Mouse (Mus musculus): ENCODE data around the gene Fdx1l. TPM values are rescaled to one million over a fixed set of nuclear protein-coding genes. Genes with fewer than 3 reads are reported as not detected.

Gene Fdx1l
- polyA plus RNA-seq, 1 experiment, result 41.9 TPM

DNA sequence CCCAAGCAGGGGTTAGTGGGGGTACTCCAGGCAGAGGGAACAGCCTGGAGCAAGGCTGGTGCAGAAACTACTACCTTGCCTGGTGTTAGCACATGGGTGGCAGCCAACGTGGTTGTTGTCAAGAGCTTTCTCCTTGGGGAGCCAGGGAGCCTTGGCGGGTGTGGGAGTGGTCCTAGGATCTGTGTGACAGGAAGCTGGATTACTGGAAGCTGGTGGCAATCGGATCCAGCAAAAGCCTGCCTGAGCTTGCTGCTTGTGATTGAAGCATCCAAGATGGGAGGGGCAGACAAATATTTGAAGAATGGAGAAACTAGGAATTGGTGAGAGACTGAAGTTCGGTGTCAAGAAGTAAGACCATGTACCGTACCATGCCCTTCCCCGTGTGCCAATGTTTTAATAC is 51.1 kb downstream of the Fdx1l start:
- peaks cover 3% of the 10 kb centered on the region; the same call in 1 of the 2 replicates for H3K4me1 ChIP-seq (ENCODE audit: control insufficient read depth, insufficient read depth, low read length)
- H3K4me3 ChIP-seq (replicated peaks; ENCODE audit: control insufficient read depth, low read depth, low read length), result no peak overlapping the region
- no peak overlapping the region for H3K27ac ChIP-seq (ENCODE audit: control insufficient read depth, insufficient read depth, low read depth, low read length, poor library complexity)
- no peak for TF ChIP-seq CTCF (IDR thresholded peaks at IDR 0.05; ENCODE audit: control insufficient read depth, insufficient read depth, low read length)
- TF ChIP-seq POLR2A (IDR thresholded peaks at IDR 0.05; ENCODE audit: borderline replicate concordance, control insufficient read depth, low read depth, low read length), result no peak
- 92% methylated on average over 6 of the region's 6 CpGs for WGBS

DNA sequence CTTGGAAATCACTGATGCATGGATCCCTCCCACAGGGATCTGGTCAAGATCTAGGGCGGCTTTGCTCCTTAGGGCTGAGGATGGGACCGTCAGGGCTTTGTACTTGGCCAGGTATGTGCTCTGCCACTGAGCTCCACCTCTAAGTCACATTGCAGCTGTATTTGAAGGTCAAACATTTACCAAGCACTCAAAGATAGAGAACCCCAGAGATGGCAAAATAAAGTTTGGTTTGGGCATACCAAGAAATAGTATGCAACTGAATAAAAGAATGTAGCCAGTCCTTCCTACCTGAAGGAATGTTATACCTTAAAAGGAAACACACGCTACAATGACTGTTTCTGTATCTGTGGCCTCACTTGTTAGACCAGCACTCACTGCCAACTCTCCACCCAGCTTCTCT is 52.1 kb downstream of the Fdx1l start:
- Histone ChIP-seq H3K27ac (ENCODE audit: control insufficient read depth, insufficient read depth, low read depth, low read length, poor library complexity) (no peak overlapping the region), H3K4me1 (ENCODE audit: control insufficient read depth, insufficient read depth, low read length) (peaks cover 4% of the 10 kb centered on the region; the same call in 1 of the 2 replicates), H3K4me3 (replicated peaks; ENCODE audit: control insufficient read depth, low read depth, low read length) (no peak overlapping the region)
- WGBS, result 81% methylated on average over 3 of the region's 3 CpGs
- TF ChIP-seq CTCF (IDR thresholded peaks at IDR 0.05; ENCODE audit: control insufficient read depth, insufficient read depth, low read length), result no peak
- no peak for TF ChIP-seq POLR2A (IDR thresholded peaks at IDR 0.05; ENCODE audit: borderline replicate concordance, control insufficient read depth, low read depth, low read length)

- 70% methylated on average over 2 of the region's 2 CpGs for WGBS
- Histone ChIP-seq H3K4me1 (ENCODE audit: control insufficient read depth, insufficient read depth, low read length) (peaks cover 7% of the 10 kb centered on the region; the same call in 1 of the 2 replicates), H3K4me3 (replicated peaks; ENCODE audit: control insufficient read depth, low read depth, low read length) (no peak overlapping the region), H3K27ac (ENCODE audit: control insufficient read depth, insufficient read depth, low read depth, low read length, poor library complexity) (no peak overlapping the region)
- TF ChIP-seq CTCF (IDR thresholded peaks at IDR 0.05; ENCODE audit: control insufficient read depth, insufficient read depth, low read length), result no peak
- TF ChIP-seq POLR2A (IDR thresholded peaks at IDR 0.05; ENCODE audit: borderline replicate concordance, control insufficient read depth, low read depth, low read length), result no peak
Observed at GRCm38 (mm10) chr9:21018600-21018999, 54.8 kb downstream of the Fdx1l start.

Other genes with a start within 250 kb of the Fdx1l start
- gene A230050P20Rik, start 205.0 kb downstream of the Fdx1l start, polyA plus RNA-seq (2011; ENCODE audit: insufficient read depth, insufficient read length, low replicate concordance, missing spikeins), result 13.1 and 28.5 TPM in 2 replicates
- gene Angptl6, start 193.9 kb downstream of the Fdx1l start, polyA plus RNA-seq (2011; ENCODE audit: insufficient read depth, insufficient read length, low replicate concordance, missing spikeins), result 1.6 TPM in 1 of 2 replicates, not detected in the other
- 41.9 and 69.7 TPM in 2 replicates for gene Ppan, start 185.4 kb downstream of the Fdx1l start, polyA plus RNA-seq (2011; ENCODE audit: insufficient read depth, insufficient read length, low replicate concordance, missing spikeins)
- gene Eif3g, start 175.0 kb downstream of the Fdx1l start, polyA plus RNA-seq (2011; ENCODE audit: insufficient read depth, insufficient read length, low replicate concordance, missing spikeins), result 62.7 and 99.1 TPM in 2 replicates
- 83.7 and 98.4 TPM in 2 replicates for gene Dnmt1, start 113.7 kb downstream of the Fdx1l start, polyA plus RNA-seq (2011; ENCODE audit: insufficient read depth, insufficient read length, low replicate concordance, missing spikeins)
- gene S1pr2, start 96.8 kb downstream of the Fdx1l start, polyA plus RNA-seq (2011; ENCODE audit: insufficient read depth, insufficient read length, low replicate concordance, missing spikeins), result 0.84 and 2.2 TPM in 2 replicates
- 13.8 and 27.4 TPM in 2 replicates for gene Mrpl4, start 70.9 kb downstream of the Fdx1l start, polyA plus RNA-seq (2011; ENCODE audit: insufficient read depth, insufficient read length, low replicate concordance, missing spikeins)
- 4.4 and 15.3 TPM in 2 replicates for gene Icam1, start 57.6 kb downstream of the Fdx1l start, polyA plus RNA-seq (2011; ENCODE audit: insufficient read depth, insufficient read length, low replicate concordance, missing spikeins)
- 31.6 and 34.0 TPM in 2 replicates for gene Icam4, start 44.2 kb downstream of the Fdx1l start, polyA plus RNA-seq (2011; ENCODE audit: insufficient read depth, insufficient read length, low replicate concordance, missing spikeins)
- gene Icam5, start 41.5 kb downstream of the Fdx1l start, polyA plus RNA-seq (2011; ENCODE audit: insufficient read depth, insufficient read length, low replicate concordance, missing spikeins), result 1.5 and 1.7 TPM in 2 replicates
- gene Zglp1, start 6.5 kb downstream of the Fdx1l start, polyA plus RNA-seq (2011; ENCODE audit: insufficient read depth, insufficient read length, low replicate concordance, missing spikeins), result not detected in 2 replicates
- gene Gm49373, start 518 bp downstream of the Fdx1l start, polyA plus RNA-seq (2011; ENCODE audit: insufficient read depth, insufficient read length, low replicate concordance, missing spikeins), result 1.7 TPM in 1 of 2 replicates, not detected in the other
- gene Gm38431, start 18.4 kb upstream of the Fdx1l start, polyA plus RNA-seq (2011; ENCODE audit: insufficient read depth, insufficient read length, low replicate concordance, missing spikeins), result 2.5 and 4.9 TPM in 2 replicates
- gene Raver1, start 18.4 kb upstream of the Fdx1l start, polyA plus RNA-seq (2011; ENCODE audit: insufficient read depth, insufficient read length, low replicate concordance, missing spikeins), result 9.6 and 20.5 TPM in 2 replicates
- 15.0 and 27.9 TPM in 2 replicates for gene Tyk2, start 57.6 kb upstream of the Fdx1l start, polyA plus RNA-seq (2011; ENCODE audit: insufficient read depth, insufficient read length, low replicate concordance, missing spikeins)
- 29.6 and 51.1 TPM in 2 replicates for gene Cdc37, start 76.4 kb upstream of the Fdx1l start, polyA plus RNA-seq (2011; ENCODE audit: insufficient read depth, insufficient read length, low replicate concordance, missing spikeins)
- 6.5 and 7.9 TPM in 2 replicates for gene Pde4a, start 92.1 kb upstream of the Fdx1l start, polyA plus RNA-seq (2011; ENCODE audit: insufficient read depth, insufficient read length, low replicate concordance, missing spikeins)
- gene Keap1, start 165.7 kb upstream of the Fdx1l start, polyA plus RNA-seq (2011; ENCODE audit: insufficient read depth, insufficient read length, low replicate concordance, missing spikeins), result 24.7 and 35.1 TPM in 2 replicates
- 0.65 and 1.00 TPM in 2 replicates for gene S1pr5, start 174.8 kb upstream of the Fdx1l start, polyA plus RNA-seq (2011; ENCODE audit: insufficient read depth, insufficient read length, low replicate concordance, missing spikeins)
- gene Atg4d, start 191.7 kb upstream of the Fdx1l start, polyA plus RNA-seq (2011; ENCODE audit: insufficient read depth, insufficient read length, low replicate concordance, missing spikeins), result 42.9 and 74.7 TPM in 2 replicates
- gene Kri1, start 214.4 kb upstream of the Fdx1l start, polyA plus RNA-seq (2011; ENCODE audit: insufficient read depth, insufficient read length, low replicate concordance, missing spikeins), result 50.1 and 105 TPM in 2 replicates
- gene Cdkn2d, start 217.8 kb upstream of the Fdx1l start, polyA plus RNA-seq (2011; ENCODE audit: insufficient read depth, insufficient read length, low replicate concordance, missing spikeins), result 84.1 and 99.0 TPM in 2 replicates
- gene Ap1m2, start 238.7 kb upstream of the Fdx1l start, polyA plus RNA-seq (2011; ENCODE audit: insufficient read depth, insufficient read length, low replicate concordance, missing spikeins), result 1.8 TPM in 1 of 2 replicates, not detected in the other
- gene Slc44a2, start 247.1 kb upstream of the Fdx1l start, polyA plus RNA-seq (2011; ENCODE audit: insufficient read depth, insufficient read length, low replicate concordance, missing spikeins), result 57.3 and 106 TPM in 2 replicates